Mouse (Mus musculus) olfactory bulb, adult 2 months (tissue): ENCODE results near the gene Supt6. TPM values are rescaled to one million over a fixed set of nuclear protein-coding genes. Genes with fewer than 3 reads are reported as not detected.

Source experiments
- H3K27ac ChIP-seq: fragments of 200-500 bp; 2 replicates; pipeline ENCODE4 v1.5.1; 2012; ENCODE audit warnings: low read depth, low read length; ENCODE audit not compliant: insufficient read depth
- H3K4me1 ChIP-seq: fragments of 200-500 bp; 2 replicates; pipeline ENCODE4 v1.6.1; 2012; ENCODE audit warnings: low read length; ENCODE audit not compliant: control insufficient read depth, insufficient read depth
- H3K4me3 ChIP-seq: fragments of 200-500 bp; 2 replicates; pipeline ENCODE4 v1.5.1; 2012; ENCODE audit warnings: mild to moderate bottlenecking, low read depth, low read length, moderate library complexity; ENCODE audit not compliant: insufficient read depth
- CTCF ChIP-seq: fragments of 200-500 bp; IDR thresholded peaks from 2 replicates; pipeline ENCODE4 v1.5.1; 2012; ENCODE audit warnings: low read depth, mild to moderate bottlenecking, low read length, moderate library complexity; ENCODE audit not compliant: insufficient read depth
- POLR2A ChIP-seq: fragments of 200-500 bp; IDR thresholded peaks from 2 replicates; pipeline ENCODE4 v1.6.1; 2012; ENCODE audit warnings: mild to moderate bottlenecking, low read depth, low read length, moderate library complexity; ENCODE audit not compliant: insufficient read depth
- WGBS: fragments of 180-500 bp; shearing (Covaris S2); methylation state at CpG from one replicate; pipeline ENCODE4 v1.1.7; 2018; 5-methylcytosine and 5-hydroxymethylcytosine counted together
- polyA plus RNA-seq: library from polyadenylated mRNA; stranded (reverse); fragments of >200 nt; gene quantifications from 2 replicates; pipeline ENCODE4 v1.2.4, GENCODE M21; 2012; ENCODE audit warnings: low replicate concordance; ENCODE audit not compliant: missing spikeins, insufficient read depth, insufficient read length

Supt6 gene
- polyA plus RNA-seq, 1 experiment: 62.3 TPM

DNA sequence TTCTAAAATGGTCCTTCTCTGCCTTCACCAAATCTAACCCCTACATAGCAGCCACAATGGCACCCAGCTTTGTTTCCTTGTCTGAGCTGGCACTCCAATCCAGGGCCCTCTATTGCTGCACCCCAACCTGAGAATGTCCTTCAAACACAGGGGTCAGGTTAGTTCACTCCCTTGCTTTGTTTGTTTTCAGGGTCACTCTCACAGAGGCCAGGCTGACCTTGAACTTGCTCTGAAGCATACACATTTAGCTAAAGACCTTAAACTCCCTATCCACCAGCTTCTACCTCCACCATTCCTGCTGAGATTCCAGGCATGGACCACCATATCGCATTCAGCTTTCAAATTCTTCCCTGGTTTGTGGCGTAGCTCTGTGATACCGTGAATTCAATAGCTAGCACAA is 71.3 kb downstream of the Supt6 start:
- Histone ChIP-seq H3K4me3 (no peak overlapping the region), H3K4me1 (peaks cover 24% of the 10 kb centered on the region), H3K27ac (no peak overlapping the region)
- 94% methylated on average over 3 of the region's 3 CpGs for WGBS
- TF ChIP-seq POLR2A: no peak
- TF ChIP-seq CTCF: no peak

DNA sequence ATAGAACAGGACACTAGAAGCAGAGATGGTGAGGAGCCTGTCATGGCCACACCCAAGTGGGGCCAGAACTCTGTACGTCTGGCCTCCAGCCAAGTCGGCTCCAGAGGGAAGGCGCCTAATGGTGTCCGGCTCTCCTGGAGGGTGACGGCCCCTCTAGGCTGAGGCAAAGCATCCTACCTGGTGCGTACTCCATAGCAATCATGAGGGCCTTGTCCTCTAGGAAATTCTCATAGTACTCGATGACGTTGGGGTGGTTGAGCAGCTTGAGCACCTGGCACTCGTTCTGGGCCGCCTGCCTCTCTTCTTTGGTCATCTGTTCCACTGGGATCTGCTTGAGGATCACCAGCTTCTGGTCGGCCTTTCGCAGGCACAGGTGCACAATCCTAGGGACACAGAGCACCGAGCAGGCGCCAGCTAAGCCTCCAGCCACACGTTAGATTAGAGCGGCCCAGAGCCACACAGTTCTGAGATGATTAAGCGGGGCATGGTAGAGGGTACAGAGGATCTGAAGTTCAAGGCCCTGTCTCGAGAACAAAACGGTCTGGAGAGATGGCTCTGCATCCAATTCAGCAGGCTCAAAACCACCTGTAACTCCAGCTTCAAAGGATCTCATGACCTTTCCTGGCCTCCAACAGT is 72.9 kb downstream of the Supt6 start:
- Histone ChIP-seq H3K4me3 (no peak overlapping the region), H3K4me1 (peaks cover 12% of the 10 kb centered on the region), H3K27ac (no peak overlapping the region)
- WGBS: 89% methylated on average over 19 of the region's 19 CpGs
- TF ChIP-seq POLR2A (no peak), CTCF (no peak)

DNA sequence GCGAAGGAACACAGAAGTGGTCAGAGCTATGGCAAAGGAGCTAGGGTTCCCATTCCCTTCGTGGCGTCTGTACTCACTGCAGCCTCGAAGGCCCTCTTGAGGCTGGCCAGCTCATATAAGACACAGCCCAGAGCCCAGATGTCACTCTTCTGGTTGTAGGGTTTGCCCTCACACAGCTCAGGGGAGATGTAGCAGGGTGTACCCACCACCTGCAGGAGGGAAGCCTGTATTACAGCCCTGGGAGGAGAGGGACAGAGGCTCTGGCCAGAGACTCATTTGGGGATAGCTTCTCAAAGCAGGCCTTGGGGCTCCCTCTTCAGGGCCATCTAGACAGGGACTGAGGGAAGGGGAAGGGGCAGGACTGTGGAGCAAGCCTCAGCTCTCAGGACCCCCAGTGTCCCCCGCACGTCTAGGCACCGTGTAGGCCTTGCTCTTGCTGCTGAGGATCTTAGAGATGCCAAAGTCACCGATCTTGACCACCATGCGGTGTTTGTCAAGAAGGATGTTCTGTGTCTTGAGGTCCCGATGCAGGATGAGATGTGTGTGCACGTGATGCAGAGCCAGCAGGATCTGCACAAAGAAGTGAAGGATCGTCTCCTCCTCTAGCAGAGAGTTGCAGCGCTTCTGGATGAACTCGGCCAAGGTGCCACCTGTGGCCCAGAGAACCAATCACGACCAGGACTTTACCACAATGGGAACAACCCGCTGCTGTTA is 73.6 kb downstream of the Supt6 start:
- WGBS: 85% methylated on average over 16 of the region's 16 CpGs
- H3K4me1 ChIP-seq: peaks cover 7% of the 10 kb centered on the region; the same call in 1 of the 2 replicates
- H3K27ac ChIP-seq: no peak overlapping the region
- no peak for TF ChIP-seq CTCF
- no peak for TF ChIP-seq POLR2A
- no peak overlapping the region for H3K4me3 ChIP-seq

DNA sequence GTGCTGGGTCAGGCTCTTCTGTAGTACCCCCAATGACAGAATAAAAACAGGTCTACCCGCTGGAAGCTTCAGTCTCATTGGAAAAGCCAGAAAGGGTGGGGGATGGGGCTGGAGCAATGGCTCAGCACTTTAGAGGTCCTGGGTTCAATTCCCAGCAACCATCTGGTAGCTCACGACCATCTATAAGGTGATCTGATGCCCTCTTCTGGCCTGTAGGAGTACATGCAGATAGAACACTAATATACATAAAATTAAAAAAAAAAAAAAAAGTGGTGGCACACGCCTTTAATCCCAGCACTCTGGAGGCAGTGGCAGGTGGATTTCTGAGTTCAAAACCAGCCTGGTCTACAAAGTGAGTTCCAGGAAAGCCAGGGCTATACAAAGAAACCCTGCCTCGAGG is 74.5 kb downstream of the Supt6 start:
- WGBS: 67% methylated on average over 4 of the region's 4 CpGs
- Histone ChIP-seq H3K4me1 (no peaks in the 10 kb centered on the region), H3K27ac (no peak overlapping the region), H3K4me3 (no peak overlapping the region)
- TF ChIP-seq POLR2A (no peak), CTCF (no peak)

DNA sequence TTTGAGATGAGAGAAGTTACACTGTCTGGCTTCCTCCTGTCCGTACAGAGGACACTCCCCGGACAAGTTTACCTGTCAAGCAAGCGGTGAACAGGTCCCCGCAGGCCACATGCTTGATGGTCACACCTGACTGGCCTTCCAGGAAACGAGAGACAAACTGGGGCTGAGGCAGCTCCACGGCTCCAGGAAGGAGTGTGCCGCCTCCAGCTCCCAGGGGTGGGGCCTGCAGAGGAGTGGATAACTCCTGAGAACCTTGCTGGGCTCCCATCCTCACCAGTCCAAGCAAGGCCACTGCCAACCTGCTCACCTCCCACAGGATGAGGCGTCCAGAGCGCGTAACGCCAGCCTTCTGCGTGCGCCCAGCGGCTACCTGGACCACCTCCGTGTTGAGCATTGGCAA is 75.5 kb downstream of the Supt6 start:
- no peak overlapping the region for H3K4me3 ChIP-seq
- 95% methylated on average over 15 of the region's 15 CpGs for WGBS
- no peak overlapping the region for H3K27ac ChIP-seq
- peaks cover 6% of the 10 kb centered on the region for H3K4me1 ChIP-seq
- TF ChIP-seq CTCF (no peak), POLR2A (no peak)

DNA sequence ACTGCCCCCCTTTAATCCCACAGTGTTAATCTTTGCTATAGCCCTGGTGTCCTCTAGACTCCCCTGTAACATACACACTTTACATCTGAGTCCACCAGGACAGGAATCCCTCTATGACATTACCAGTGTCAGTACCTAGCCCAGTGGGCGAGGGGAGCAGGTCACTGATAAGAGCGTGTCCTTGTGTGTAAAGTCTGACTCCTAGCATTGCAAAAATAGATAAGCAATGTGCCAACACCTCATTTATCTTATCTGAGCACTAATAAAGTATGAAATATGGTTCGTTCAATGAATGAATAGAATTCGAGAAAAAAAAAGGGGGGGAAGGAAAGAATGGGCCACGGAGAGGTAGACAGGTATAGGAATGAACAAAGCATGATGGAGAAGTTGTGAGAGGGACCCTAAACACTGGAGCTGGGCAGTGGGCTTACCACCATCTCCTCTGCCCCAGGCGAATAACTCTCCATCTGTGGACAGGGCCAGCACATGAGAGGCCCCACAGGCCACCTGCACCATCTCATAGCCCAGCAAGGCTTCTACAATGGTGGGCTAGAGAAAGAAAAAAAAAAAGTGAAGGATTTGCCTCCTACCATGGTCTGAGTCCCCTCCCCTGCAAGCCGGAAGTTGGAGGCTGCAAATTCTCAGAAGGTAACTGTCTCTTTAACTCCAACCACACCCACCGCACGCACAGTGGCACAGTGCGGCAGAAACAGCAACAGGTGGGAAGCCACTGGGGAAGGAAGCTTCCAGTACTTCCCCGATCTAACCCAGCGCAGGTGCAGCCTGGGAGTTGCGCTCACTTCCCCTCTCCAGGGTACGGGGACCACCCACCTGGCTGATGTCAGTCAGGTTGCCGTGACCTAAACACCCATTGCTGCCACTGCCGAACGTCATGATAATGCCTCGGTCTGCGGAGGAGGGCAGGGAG is 77.0 kb downstream of the Supt6 start:
- no peak overlapping the region for H3K4me3 ChIP-seq
- peaks cover 18% of the 10 kb centered on the region for H3K4me1 ChIP-seq
- TF ChIP-seq CTCF: no peak
- no peak for TF ChIP-seq POLR2A
- WGBS: 60% methylated on average over 19 of the region's 19 CpGs
- no peak overlapping the region for H3K27ac ChIP-seq

DNA sequence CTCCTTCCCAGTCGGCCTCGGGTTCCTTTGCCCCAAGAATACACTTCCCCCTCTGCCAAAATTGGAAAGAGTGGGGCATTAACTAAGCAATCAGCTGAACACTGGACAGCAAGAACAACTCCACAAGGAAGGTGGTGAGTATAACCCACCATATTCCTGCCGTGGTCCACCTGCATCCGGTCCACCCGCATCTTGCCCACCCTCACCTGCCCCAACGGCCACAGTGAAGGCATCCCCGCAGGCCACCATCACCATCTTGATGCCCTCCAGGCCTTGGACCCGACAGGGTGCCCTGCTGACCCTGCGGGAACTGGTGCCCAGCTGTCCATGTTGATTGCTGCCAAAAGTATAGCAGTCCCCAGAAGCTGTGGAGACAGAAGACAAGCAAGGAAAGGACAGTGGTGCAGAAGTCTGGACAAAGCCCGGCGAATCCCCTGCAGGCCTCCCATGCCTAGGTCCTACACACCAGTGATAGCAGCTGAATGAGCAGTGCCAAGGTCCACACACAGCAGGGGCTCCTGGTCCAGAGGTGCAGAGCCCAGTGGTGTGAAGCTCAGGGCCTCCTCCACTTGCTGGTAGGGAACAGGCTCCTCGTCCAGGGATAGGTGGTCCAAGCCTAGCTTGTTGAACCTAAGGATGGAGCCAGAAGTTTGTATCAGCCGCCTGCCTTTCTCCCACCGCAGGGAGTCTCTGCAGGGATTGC is 78.4 kb downstream of the Supt6 start:
- Histone ChIP-seq H3K4me3 (no peak overlapping the region), H3K27ac (no peak overlapping the region), H3K4me1 (peaks cover 27% of the 10 kb centered on the region)
- WGBS: 92% methylated on average over 14 of the region's 14 CpGs
- TF ChIP-seq POLR2A: no peak

DNA sequence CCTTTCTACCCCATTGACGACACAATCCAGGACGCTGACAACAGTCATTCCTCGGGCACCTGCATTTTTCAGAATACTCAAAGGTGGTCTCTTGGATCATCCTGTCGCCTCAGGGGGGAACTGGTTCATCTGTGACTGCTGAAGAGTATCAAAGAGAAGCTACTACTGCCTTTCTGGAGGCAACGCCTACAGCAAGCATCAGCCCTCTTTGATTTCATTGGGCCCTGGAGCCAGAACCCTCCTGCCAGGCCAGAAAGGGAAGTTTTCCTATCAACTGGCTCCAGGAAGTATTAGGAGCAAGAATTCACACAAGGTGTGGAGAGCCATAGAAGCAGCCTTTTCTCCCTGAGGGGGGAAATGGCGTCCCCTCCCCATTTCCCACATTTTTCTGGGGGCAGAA is 79.1 kb downstream of the Supt6 start:
- Histone ChIP-seq H3K4me1 (peaks cover 33% of the 10 kb centered on the region), H3K27ac (no peak overlapping the region), H3K4me3 (no peak overlapping the region)
- WGBS: 90% methylated on average over 6 of the region's 6 CpGs
- no peak for TF ChIP-seq POLR2A
- TF ChIP-seq CTCF: no peak

DNA sequence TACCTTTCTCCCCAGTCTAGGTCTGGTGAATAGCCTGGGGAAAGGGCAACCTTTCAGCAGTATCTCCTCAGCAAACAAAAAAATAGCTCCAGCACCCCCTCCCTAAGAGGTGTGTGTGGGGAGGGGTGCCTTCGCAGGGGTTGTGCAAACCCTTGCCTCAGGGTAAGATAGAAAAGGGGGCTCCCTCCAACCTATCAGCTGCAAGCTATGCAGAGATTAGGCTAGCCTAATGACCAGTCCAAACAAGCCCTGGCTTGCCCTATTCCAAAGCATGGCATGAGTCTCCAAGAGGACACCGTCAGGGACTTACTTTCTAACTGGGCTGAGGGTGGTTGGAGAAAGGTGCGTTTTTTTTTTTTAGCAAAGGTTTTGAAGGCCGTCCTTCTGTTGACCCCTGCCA is 79.6 kb downstream of the Supt6 start:
- Histone ChIP-seq H3K4me1 (peaks cover 33% of the 10 kb centered on the region), H3K27ac (no peak overlapping the region), H3K4me3 (no peak overlapping the region)
- WGBS: 60% methylated on average over 4 of the region's 4 CpGs
- TF ChIP-seq POLR2A (no peak), CTCF (no peak)
